Mouse (Mus musculus) frontal cortex, adult 2 months (tissue): ENCODE results near the gene Mn1. TPM values are rescaled to one million over a fixed set of nuclear protein-coding genes. Genes with fewer than 3 reads are reported as not detected.

Experiments used
- DNase-seq, 2 experiments: peaks; one replicate each; pipeline ENCODE4 v3.0.0; 2022; ENCODE audit warnings: low spot score in 1 of 2; ENCODE audit errors: extremely low spot score in 1 of 2
- polyA plus RNA-seq: library from polyadenylated mRNA; depleted of rRNA; stranded (reverse); fragments of >200 nt; gene quantifications from 2 replicates; pipeline ENCODE4 v1.2.3, GENCODE M21; 2012; rRNA removed

Mn1 gene
- polyA plus RNA-seq, 1 experiment = 12.7 TPM

GRCm38 (mm10) chr5:111473425-111473824, 56.3 kb downstream of the Mn1 start:
- DNase-seq = peak; percentile 88 to 90

- no peak for DNase-seq
Measured at GRCm38 (mm10) chr5:111475721-111476120, 58.6 kb downstream of the Mn1 start.

- no peak for DNase-seq
Measured at GRCm38 (mm10) chr5:111476141-111476540, 59.0 kb downstream of the Mn1 start.

GRCm38 (mm10) chr5:111485907-111486306, 68.7 kb downstream of the Mn1 start:
- DNase-seq = no peak

- peak in 1 of 2 experiments; percentile 63 for DNase-seq
Measured at GRCm38 (mm10) chr5:111489022-111489616, 72.0 kb downstream of the Mn1 start.

GRCm38 (mm10) chr5:111490599-111490998, 73.4 kb downstream of the Mn1 start:
- no peak for DNase-seq

GRCm38 (mm10) chr5:111491485-111491884, 74.3 kb downstream of the Mn1 start:
- no peak for DNase-seq

GRCm38 (mm10) chr5:111500036-111500435, 82.9 kb downstream of the Mn1 start:
- no peak for DNase-seq

GRCm38 (mm10) chr5:111501691-111502441, 84.7 kb downstream of the Mn1 start:
- DNase-seq = no peak

GRCm38 (mm10) chr5:111505241-111505640, 88.1 kb downstream of the Mn1 start:
- DNase-seq = no peak

- no peak for DNase-seq
Measured at GRCm38 (mm10) chr5:111505824-111506223, 88.7 kb downstream of the Mn1 start.

- DNase-seq = no peak
Measured at GRCm38 (mm10) chr5:111506410-111506809, 89.2 kb downstream of the Mn1 start.

Other genes with a start within 250 kb of the Mn1 start
- 68.4 and 74.6 TPM in 2 replicates for gene Pitpnb, start 86.6 kb upstream of the Mn1 start, polyA plus RNA-seq